ENCODE assay signal across 7 mouse cellular contexts in genomic region chr4:88641077-88641831, GRCm38 (mm10). TPM values are rescaled to one million over a fixed set of nuclear protein-coding genes. Genes with fewer than 3 reads are reported as not detected.
A peak's percentile ranks its signal among the peaks of the same experiment; 100 is the strongest.
DNase-seq lines count a peak whose midpoint lies in the region; ATAC-seq lines count a peak whose summit lies in the region.

No protein-coding gene starts in this region.

- H3K36me3 ChIP-seq in embryonic facial prominence, embryonic 11.5 days (replicated peaks; ENCODE audit: control insufficient read depth, insufficient read depth, low read depth, low read length): no peaks in the 10 kb centered on the region
- no peaks in the 10 kb centered on the region for H3K36me3 ChIP-seq in limb, embryonic 10.5 days
- H3K36me3 ChIP-seq in midbrain, embryonic 13.5 days: no peaks in the 10 kb centered on the region

- H3K27me3 ChIP-seq in embryonic facial prominence, embryonic 11.5 days (ENCODE audit: control insufficient read depth, insufficient read depth, low read length): no peaks in the 10 kb centered on the region
- no peaks in the 10 kb centered on the region for H3K27me3 ChIP-seq in limb, embryonic 10.5 days (ENCODE audit: low read depth, poor library complexity, severe bottlenecking)
- no peaks in the 10 kb centered on the region for H3K27me3 ChIP-seq in midbrain, embryonic 13.5 days

- H3K4me2 ChIP-seq in embryonic facial prominence, embryonic 11.5 days (ENCODE audit: low read depth, low read length): no peak overlapping the region; the same call in 1 of the 2 replicates
- 0 out of 2 replicates have a peak overlapping the region, but pooled peaks have one; percentile 30 for H3K4me2 ChIP-seq in midbrain, embryonic 13.5 days (replicated peaks)

- H3K27ac ChIP-seq in embryonic facial prominence, embryonic 11.5 days (replicated peaks; ENCODE audit: low read depth, low read length): no peak overlapping the region
- peak overlapping the region; percentile 62; the same call in 1 of the 2 replicates for H3K27ac ChIP-seq in limb, embryonic 10.5 days
- no peak overlapping the region for H3K27ac ChIP-seq in midbrain, embryonic 13.5 days

- peak; percentile 95 for DNase-seq in adrenal gland, postnatal 14 days
- DNase-seq in embryonic facial prominence, embryonic 11.5 days (ENCODE audit: low spot score): peak; percentile 100
- DNase-seq in kidney, adult 11 months: peak; percentile 85
- DNase-seq in limb, embryonic 10.5 days (ENCODE audit: low spot score): peak; percentile 99
- DNase-seq in spleen, adult 12 weeks (ENCODE audit: low spot score): peak; percentile 74

- H3K4me1 ChIP-seq in embryonic facial prominence, embryonic 11.5 days (ENCODE audit: control insufficient read depth, insufficient read depth, low read length): no peaks in the 10 kb centered on the region
- H3K4me1 ChIP-seq in limb, embryonic 10.5 days: no peaks in the 10 kb centered on the region
- H3K4me1 ChIP-seq in midbrain, embryonic 13.5 days (replicated peaks): no peaks in the 10 kb centered on the region

- no peak overlapping the region for H3K4me3 ChIP-seq in embryonic facial prominence, embryonic 11.5 days (ENCODE audit: low read depth, low read length)
- H3K4me3 ChIP-seq in limb, embryonic 10.5 days: peak overlapping the region; percentile 35
- peak overlapping the region; percentile 20; the same call in 1 of the 2 replicates for H3K4me3 ChIP-seq in midbrain, embryonic 13.5 days (replicated peaks)

- no peaks in the 10 kb centered on the region for H3K9me3 ChIP-seq in embryonic facial prominence, embryonic 11.5 days (replicated peaks; ENCODE audit: control insufficient read depth, low read length)
- H3K9me3 ChIP-seq in limb, embryonic 10.5 days (replicated peaks): no peaks in the 10 kb centered on the region
- no peaks in the 10 kb centered on the region for H3K9me3 ChIP-seq in midbrain, embryonic 13.5 days

- 19% methylated on average over 11 of the region's 11 CpGs for WGBS in embryonic facial prominence, embryonic 11.5 days
- 23% methylated on average over 11 of the region's 11 CpGs for WGBS in limb, embryonic 10.5 days
- 18% methylated on average over 11 of the region's 11 CpGs for WGBS in midbrain, embryonic 13.5 days

- peak; percentile 96 for ATAC-seq in embryonic facial prominence, embryonic 11.5 days (replicated peaks; ENCODE audit: insufficient number of reproducible peaks, low FRiP score, low TSS enrichment, low read depth)
- ATAC-seq in granulocyte monocyte progenitor cell, adult 5-6 weeks (replicated peaks; ENCODE audit: poor library complexity, severe bottlenecking): peak; percentile 93
- ATAC-seq in midbrain, embryonic 13.5 days: peak; percentile 96

- no peak overlapping the region for H3K9ac ChIP-seq in embryonic facial prominence, embryonic 11.5 days (replicated peaks; ENCODE audit: low read length)
- H3K9ac ChIP-seq in midbrain, embryonic 13.5 days (replicated peaks): no peak overlapping the region

RNA-seq across cellular contexts. Expression of gene Ifna13, which starts 3.0 kb away (rescaled TPM):
- total RNA-seq in adrenal gland, postnatal 14 days (2021): not detected in 2 replicates
- 0.26 TPM in 1 of 2 replicates, not detected in the other for polyA plus RNA-seq in embryonic facial prominence, embryonic 11.5 days (2014; fragmentation: Nextera tagmentation; extraction: Ambion mirVana)
- not detected in 2 replicates for total RNA-seq in granulocyte monocyte progenitor cell, adult 5-6 weeks (2014; fragmentation: Nextera tagmentation)
- not detected in 2 replicates for total RNA-seq in granulocyte monocyte progenitor cell, adult 5-6 weeks (2017)
- polyA plus RNA-seq in limb, embryonic 10.5 days (2016; fragmentation: Nextera tagmentation; extraction: Ambion mirVana): 0.24 TPM in 1 of 2 replicates, not detected in the other
- polyA plus RNA-seq in midbrain, embryonic 13.5 days (2015; fragmentation: Nextera tagmentation; extraction: Ambion mirVana): not detected in 2 replicates

RNA-seq across cellular contexts. Expression of gene C87499, which starts 7.0 kb away (rescaled TPM):
- total RNA-seq in adrenal gland, postnatal 14 days (2021): not detected in 2 replicates
- polyA plus RNA-seq in embryonic facial prominence, embryonic 11.5 days (2014; fragmentation: Nextera tagmentation; extraction: Ambion mirVana): not detected in 2 replicates
- not detected in 2 replicates for total RNA-seq in granulocyte monocyte progenitor cell, adult 5-6 weeks (2014; fragmentation: Nextera tagmentation)
- not detected in 2 replicates for total RNA-seq in granulocyte monocyte progenitor cell, adult 5-6 weeks (2017)
- not detected in 2 replicates for polyA plus RNA-seq in limb, embryonic 10.5 days (2016; fragmentation: Nextera tagmentation; extraction: Ambion mirVana)
- not detected in 2 replicates for polyA plus RNA-seq in midbrain, embryonic 13.5 days (2015; fragmentation: Nextera tagmentation; extraction: Ambion mirVana)

RNA-seq across cellular contexts. Expression of gene Ifna16, which starts 35.5 kb away (rescaled TPM):
- not detected in 2 replicates for total RNA-seq in adrenal gland, postnatal 14 days (2021)
- polyA plus RNA-seq in embryonic facial prominence, embryonic 11.5 days (2014; fragmentation: Nextera tagmentation; extraction: Ambion mirVana): not detected in 2 replicates
- not detected in 2 replicates for total RNA-seq in granulocyte monocyte progenitor cell, adult 5-6 weeks (2014; fragmentation: Nextera tagmentation)
- not detected in 2 replicates for total RNA-seq in granulocyte monocyte progenitor cell, adult 5-6 weeks (2017)
- polyA plus RNA-seq in limb, embryonic 10.5 days (2016; fragmentation: Nextera tagmentation; extraction: Ambion mirVana): not detected in 2 replicates
- not detected in 2 replicates for polyA plus RNA-seq in midbrain, embryonic 13.5 days (2015; fragmentation: Nextera tagmentation; extraction: Ambion mirVana)

RNA-seq across cellular contexts. Expression of gene Ifna12, which starts 38.1 kb away (rescaled TPM):
- not detected in 2 replicates for total RNA-seq in adrenal gland, postnatal 14 days (2021)
- polyA plus RNA-seq in embryonic facial prominence, embryonic 11.5 days (2014; fragmentation: Nextera tagmentation; extraction: Ambion mirVana): not detected in 2 replicates
- not detected in 2 replicates for total RNA-seq in granulocyte monocyte progenitor cell, adult 5-6 weeks (2014; fragmentation: Nextera tagmentation)
- total RNA-seq in granulocyte monocyte progenitor cell, adult 5-6 weeks (2017): not detected in 2 replicates
- not detected in 2 replicates for polyA plus RNA-seq in limb, embryonic 10.5 days (2016; fragmentation: Nextera tagmentation; extraction: Ambion mirVana)
- not detected in 2 replicates for polyA plus RNA-seq in midbrain, embryonic 13.5 days (2015; fragmentation: Nextera tagmentation; extraction: Ambion mirVana)

RNA-seq across cellular contexts. Expression of gene Ifna2, which starts 42.5 kb away (rescaled TPM):
- total RNA-seq in adrenal gland, postnatal 14 days (2021): not detected in 2 replicates
- polyA plus RNA-seq in embryonic facial prominence, embryonic 11.5 days (2014; fragmentation: Nextera tagmentation; extraction: Ambion mirVana): not detected in 2 replicates
- not detected in 2 replicates for total RNA-seq in granulocyte monocyte progenitor cell, adult 5-6 weeks (2014; fragmentation: Nextera tagmentation)
- not detected in 2 replicates for total RNA-seq in granulocyte monocyte progenitor cell, adult 5-6 weeks (2017)
- not detected in 2 replicates for polyA plus RNA-seq in limb, embryonic 10.5 days (2016; fragmentation: Nextera tagmentation; extraction: Ambion mirVana)
- not detected in 2 replicates for polyA plus RNA-seq in midbrain, embryonic 13.5 days (2015; fragmentation: Nextera tagmentation; extraction: Ambion mirVana)
